Mouse (Mus musculus): ENCODE data around the gene Ndufs2.
"Not testable (repeated sequence)": the region's sequence is repeated elsewhere in the genome, so short reads cannot be mapped to it uniquely, and the experiment has no call there.

Gene Ndufs2

GRCm38 (mm10) chr1:171262594-171263130 is 11.5 kb upstream of the Ndufs2 start:
- in situ Hi-C loops (cut with MboI; ENCODE audit: low pct_unique_long_range_greater_than_20kb in 1 of 2, low sequenced_read_pairs in 2 of 2, unreplicated experiment in 1 of 2) = no loop called here

GRCm38 (mm10) chr1:171260316-171260715 is 9.1 kb upstream of the Ndufs2 start:
- in situ Hi-C loops (cut with MboI; ENCODE audit: low pct_unique_long_range_greater_than_20kb in 1 of 2, low sequenced_read_pairs in 2 of 2, unreplicated experiment in 1 of 2) = no loop called here

DNA sequence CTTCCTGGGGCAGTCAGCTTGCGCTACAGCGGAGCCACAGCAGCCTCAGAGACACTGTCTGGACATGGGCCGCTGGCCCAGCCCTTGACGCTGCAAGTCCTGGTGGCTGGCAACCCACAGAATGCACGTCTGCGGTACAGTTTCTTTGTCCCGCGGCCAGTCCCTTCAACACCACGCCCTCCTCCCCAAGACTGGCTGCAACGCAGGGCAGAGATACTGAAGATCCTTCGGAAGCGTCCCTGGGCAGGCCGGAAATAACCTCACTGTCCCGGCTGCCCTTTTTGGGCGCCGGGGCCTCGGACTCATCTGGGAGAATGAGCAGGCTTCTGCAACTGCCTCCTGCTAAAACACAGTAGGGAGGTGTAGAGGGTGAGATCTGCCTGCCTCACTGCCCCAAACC is 7.7 kb upstream of the Ndufs2 start:
- in situ Hi-C loops (cut with MboI; ENCODE audit: low pct_unique_long_range_greater_than_20kb in 1 of 2, low sequenced_read_pairs in 2 of 2, unreplicated experiment in 1 of 2) = no loop called here

- in situ Hi-C loops (cut with MboI; ENCODE audit: low pct_unique_long_range_greater_than_20kb in 1 of 2, low sequenced_read_pairs in 2 of 2, unreplicated experiment in 1 of 2) = no loop called here
Measured at GRCm38 (mm10) chr1:171257781-171258180, 6.6 kb upstream of the Ndufs2 start.

GRCm38 (mm10) chr1:171256937-171257548 is 5.9 kb upstream of the Ndufs2 start:
- in situ Hi-C loops (cut with MboI; ENCODE audit: low pct_unique_long_range_greater_than_20kb in 1 of 2, low sequenced_read_pairs in 2 of 2, unreplicated experiment in 1 of 2) = no loop called here

GRCm38 (mm10) chr1:171256095-171256818 is 5.1 kb upstream of the Ndufs2 start:
- in situ Hi-C loops (cut with MboI; ENCODE audit: low pct_unique_long_range_greater_than_20kb in 1 of 2, low sequenced_read_pairs in 2 of 2, unreplicated experiment in 1 of 2) = no loop called here

DNA sequence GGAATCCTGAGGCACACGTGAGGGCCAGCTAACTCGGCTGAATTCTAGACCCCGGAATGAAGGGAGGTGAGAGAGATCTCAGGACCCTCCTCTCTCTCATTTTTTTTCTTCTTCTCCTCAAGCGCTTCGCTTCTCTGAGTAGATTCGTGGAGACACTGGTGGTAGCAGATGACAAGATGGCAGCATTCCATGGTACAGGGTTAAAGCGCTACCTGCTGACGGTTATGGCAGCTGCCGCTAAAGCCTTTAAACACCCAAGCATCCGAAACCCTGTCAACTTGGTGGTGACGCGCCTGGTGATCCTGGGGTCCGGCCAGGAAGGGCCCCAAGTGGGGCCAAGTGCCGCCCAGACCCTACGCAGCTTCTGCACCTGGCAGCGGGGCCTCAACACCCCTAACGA is 1.2 kb upstream of the Ndufs2 start:
- in situ Hi-C loops (cut with MboI; ENCODE audit: low pct_unique_long_range_greater_than_20kb in 1 of 2, low sequenced_read_pairs in 2 of 2, unreplicated experiment in 1 of 2) = no loop called here

GRCm38 (mm10) chr1:171251594-171252324 is 571 bp upstream of the Ndufs2 start:
- in situ Hi-C loops (cut with MboI; ENCODE audit: low pct_unique_long_range_greater_than_20kb in 1 of 2, low sequenced_read_pairs in 2 of 2, unreplicated experiment in 1 of 2) = no loop called here

DNA sequence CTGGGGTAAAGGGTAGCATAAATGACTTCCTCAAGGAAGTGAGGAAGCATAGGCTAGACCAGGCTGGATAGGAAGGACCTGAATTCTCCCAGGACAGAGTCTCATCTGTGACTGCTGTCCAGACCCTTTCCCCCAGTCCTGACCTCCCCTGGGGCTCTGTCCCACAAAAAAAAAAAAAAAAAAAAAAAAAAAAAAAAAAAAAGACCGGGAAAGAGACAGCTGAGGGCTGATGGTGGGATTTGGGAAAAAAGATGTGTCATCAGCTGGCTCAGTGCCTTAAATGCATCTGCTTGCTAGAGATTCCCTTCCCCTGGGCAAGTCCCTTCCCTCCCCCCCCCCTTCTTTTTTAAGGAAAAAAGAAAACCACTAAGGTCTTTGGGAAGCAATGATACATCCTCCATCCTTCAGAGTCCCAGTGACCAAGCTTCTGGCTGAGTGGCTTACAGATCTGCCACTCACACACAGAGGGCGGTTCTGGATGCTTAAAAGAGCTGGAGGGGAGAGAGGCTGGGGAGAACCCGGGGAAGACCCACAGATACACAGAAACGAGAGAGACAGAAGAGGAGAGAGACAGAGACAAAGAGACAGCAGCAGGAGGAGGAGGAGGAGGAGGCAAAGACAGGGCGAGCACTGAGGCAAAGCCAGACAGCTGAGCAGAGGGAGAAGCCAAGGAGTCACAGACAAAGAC is 1.1 kb downstream of the Ndufs2 start, which contains the start of gene Adamts4:
Adamts4 (plus strand) TSS at position 509 of the 688 bp plus-strand sequence.
- in situ Hi-C loops (cut with MboI; ENCODE audit: low pct_unique_long_range_greater_than_20kb in 1 of 2, low sequenced_read_pairs in 2 of 2, unreplicated experiment in 1 of 2) = no loop called here

- in situ Hi-C loops (cut with MboI; ENCODE audit: low pct_unique_long_range_greater_than_20kb in 1 of 2, low sequenced_read_pairs in 2 of 2, unreplicated experiment in 1 of 2) = no loop called here
Measured at GRCm38 (mm10) chr1:171248386-171249226, 2.6 kb downstream of the Ndufs2 start.

GRCm38 (mm10) chr1:171247916-171248315 is 3.3 kb downstream of the Ndufs2 start:
- in situ Hi-C loops (cut with MboI; ENCODE audit: low pct_unique_long_range_greater_than_20kb in 1 of 2, low sequenced_read_pairs in 2 of 2, unreplicated experiment in 1 of 2) = no loop called here

GRCm38 (mm10) chr1:171247453-171247841 is 3.7 kb downstream of the Ndufs2 start:
- in situ Hi-C loops (cut with MboI; ENCODE audit: low pct_unique_long_range_greater_than_20kb in 1 of 2, low sequenced_read_pairs in 2 of 2, unreplicated experiment in 1 of 2) = no loop called here

DNA sequence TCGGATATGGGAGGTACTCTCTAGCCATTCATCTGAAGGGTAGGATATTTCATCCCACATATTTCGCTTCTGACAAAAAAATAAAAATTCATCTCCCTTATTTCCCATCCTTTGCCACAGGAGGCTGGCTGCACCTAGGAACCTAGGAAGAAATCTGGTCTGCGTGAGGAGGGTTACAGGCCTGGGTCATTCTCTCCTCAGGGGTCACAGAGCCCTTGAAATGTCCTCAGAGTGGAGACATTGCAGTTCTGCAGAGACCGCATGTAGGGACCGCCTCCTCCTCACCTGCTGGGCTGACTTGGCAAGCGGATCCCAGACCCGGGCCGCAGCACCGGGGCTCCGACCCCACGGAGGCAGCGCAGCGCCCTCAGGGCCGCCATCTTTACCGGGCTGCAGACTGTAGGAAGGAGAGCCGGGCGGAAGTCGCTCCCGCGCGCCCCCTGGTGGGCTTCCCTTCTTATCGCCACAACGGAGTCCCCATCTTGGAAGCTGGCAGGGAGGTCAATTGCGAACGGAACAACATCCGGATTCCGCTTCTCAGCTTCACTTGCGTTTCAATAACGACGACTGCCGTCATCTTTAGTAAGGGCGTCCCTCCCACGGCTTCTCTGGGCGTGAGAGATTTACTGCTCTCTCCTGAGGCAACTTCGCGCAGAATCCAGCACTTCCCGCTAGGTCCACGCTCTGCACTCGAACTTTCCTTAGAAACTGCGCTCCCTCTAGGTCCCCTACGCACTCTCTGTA is 4.3 kb downstream of the Ndufs2 start:
- in situ Hi-C loops (cut with MboI; ENCODE audit: low pct_unique_long_range_greater_than_20kb in 1 of 2, low sequenced_read_pairs in 2 of 2, unreplicated experiment in 1 of 2) = no loop called here

DNA sequence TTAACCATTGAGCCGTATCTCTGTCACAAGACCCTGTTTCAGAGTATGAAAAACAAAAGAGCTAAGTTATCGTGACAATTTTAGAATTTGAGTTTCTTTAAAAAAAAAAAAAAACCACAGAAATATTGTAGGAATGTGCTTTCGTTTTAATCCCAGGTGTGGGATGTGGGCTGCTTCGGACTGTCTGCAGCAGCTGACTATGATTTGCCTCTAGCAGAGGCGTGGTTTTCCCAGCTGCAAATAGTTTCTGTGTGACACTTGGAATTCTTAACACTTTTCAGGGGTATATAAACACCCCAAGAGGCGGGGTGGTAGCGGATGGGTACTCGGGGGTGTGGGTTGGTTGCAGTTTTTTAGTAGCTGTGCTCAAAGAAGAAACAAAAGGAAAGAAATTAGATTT is 5.8 kb downstream of the Ndufs2 start:
- in situ Hi-C loops (cut with MboI; ENCODE audit: low pct_unique_long_range_greater_than_20kb in 1 of 2, low sequenced_read_pairs in 2 of 2, unreplicated experiment in 1 of 2) = no loop called here

GRCm38 (mm10) chr1:171241952-171242351 is 9.2 kb downstream of the Ndufs2 start:
- in situ Hi-C loops (cut with MboI; ENCODE audit: low pct_unique_long_range_greater_than_20kb in 1 of 2, low sequenced_read_pairs in 2 of 2, unreplicated experiment in 1 of 2) = not testable (repeated sequence)

DNA sequence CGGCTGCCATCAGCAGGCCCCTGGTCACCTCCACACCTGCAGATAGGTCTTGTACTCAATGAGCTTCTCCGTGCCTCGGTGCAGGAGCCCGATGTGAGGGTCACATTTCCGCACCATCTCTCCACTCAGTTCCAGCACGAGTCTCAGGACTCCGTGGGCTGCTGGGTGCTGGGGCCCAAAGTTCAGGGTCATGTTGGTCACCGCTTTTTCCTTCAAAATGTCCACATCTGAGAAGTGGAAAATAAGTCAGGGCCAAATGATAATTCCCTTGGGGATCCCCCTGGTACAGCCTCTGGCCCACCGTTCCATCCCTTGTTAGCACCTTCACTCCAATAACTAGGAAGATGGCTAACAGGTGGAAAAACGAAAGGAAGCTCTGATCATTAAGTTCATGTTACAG is 10.3 kb downstream of the Ndufs2 start:
- in situ Hi-C loops (cut with MboI; ENCODE audit: low pct_unique_long_range_greater_than_20kb in 1 of 2, low sequenced_read_pairs in 2 of 2, unreplicated experiment in 1 of 2) = no loop called here

- in situ Hi-C loops (cut with MboI; ENCODE audit: low pct_unique_long_range_greater_than_20kb in 1 of 2, low sequenced_read_pairs in 2 of 2, unreplicated experiment in 1 of 2) = no loop called here
Measured at GRCm38 (mm10) chr1:171239992-171240744, 11.0 kb downstream of the Ndufs2 start.
